Mouse (Mus musculus): Measurements from ENCODE around the gene Hjurp.

- TF ChIP-seq CTCF (IDR thresholded peaks at IDR 0.05; ENCODE audit: control insufficient read depth, insufficient read depth, insufficient replicate concordance, low read depth, low read length) = no peak
- no peak for TF ChIP-seq POLR2A (IDR thresholded peaks at IDR 0.05; ENCODE audit: control insufficient read depth, low read depth, low read length)
These were observed 6.2 kb upstream of the Hjurp start for GRCm38 (mm10) chr1:88283376-88284227.
